Comparison of ENCODE assay signal across 24 mouse cellular contexts in genomic region chr5:118118351-118118750, GRCm38 (mm10). TPM values are rescaled to one million over a fixed set of nuclear protein-coding genes. Genes with fewer than 3 reads are reported as not detected.
A peak's percentile ranks its signal among the peaks of the same experiment; 100 is the strongest.
DNase-seq lines count a peak whose midpoint lies in the region; ATAC-seq and TF ChIP-seq lines count a peak whose summit lies in the region.
"Had no signal": no experiment of that assay in that cellular context is flagged by ENCODE, and none has a peak within 500 bp of the region (broad histone marks: within the 10 kb centered on the region; RNA-seq: fewer than 3 reads in every experiment).

No protein-coding gene starts in this region.

- no peak for ATAC-seq in midbrain, embryonic 12.5 days (ENCODE audit: low FRiP score, low read depth)
- ATAC-seq in midbrain, postnatal 0 days (ENCODE audit: low FRiP score) = no peak
- ATAC-seq in limb, embryonic 13.5 days (ENCODE audit: low FRiP score, low read depth) = no peak
- ATAC-seq in neural tube, embryonic 15.5 days (ENCODE audit: low FRiP score) = no peak
- ATAC-seq in activated CD4-positive, CD25-positive, alpha-beta regulatory T cell, adult 4 months = no peak
- ATAC-seq: intestine, embryonic 16.5 days; liver, embryonic 12.5 days had no signal

- H3K27me3 ChIP-seq in midbrain, embryonic 12.5 days = no peaks in the 10 kb centered on the region
- H3K27me3 ChIP-seq in midbrain, postnatal 0 days (ENCODE audit: insufficient read depth, low read length) = no peaks in the 10 kb centered on the region
- no peaks in the 10 kb centered on the region for H3K27me3 ChIP-seq in limb, embryonic 13.5 days
- no peaks in the 10 kb centered on the region for H3K27me3 ChIP-seq in neural tube, embryonic 15.5 days (replicated peaks)
- H3K27me3 ChIP-seq: heart, embryonic 12.5 days; liver, embryonic 12.5 days had no signal

- peak overlapping the region; percentile 69 for H3K27ac ChIP-seq in midbrain, embryonic 12.5 days (replicated peaks)
- H3K27ac ChIP-seq in midbrain, postnatal 0 days (ENCODE audit: low read depth, low read length) = no peak overlapping the region
- peak overlapping the region; percentile 49; the same call in 1 of the 2 replicates for H3K27ac ChIP-seq in limb, embryonic 13.5 days
- peak overlapping the region; percentile 79 for H3K27ac ChIP-seq in neural tube, embryonic 15.5 days (replicated peaks)
- H3K27ac ChIP-seq: embryonic facial prominence, embryonic 10.5 days; liver, embryonic 12.5 days had no signal

- no peak overlapping the region for H3K4me3 ChIP-seq in midbrain, embryonic 12.5 days
- H3K4me3 ChIP-seq in midbrain, postnatal 0 days (ENCODE audit: low read depth, low read length) = no peak overlapping the region
- no peak overlapping the region for H3K4me3 ChIP-seq in limb, embryonic 13.5 days
- H3K4me3 ChIP-seq in neural tube, embryonic 15.5 days (replicated peaks) = no peak overlapping the region
- H3K4me3 ChIP-seq: embryonic facial prominence, embryonic 10.5 days; heart, embryonic 12.5 days; liver, embryonic 12.5 days; myocyte had no signal

- WGBS in midbrain, embryonic 12.5 days = 85% methylated on average over 3 of the region's 3 CpGs
- WGBS in midbrain, postnatal 0 days = 87% methylated on average over 3 of the region's 3 CpGs
- 69% methylated on average over 3 of the region's 3 CpGs for WGBS in limb, embryonic 13.5 days
- 75% methylated on average over 3 of the region's 3 CpGs for WGBS in neural tube, embryonic 15.5 days

- peak; percentile 24 for DNase-seq in kidney, adult 11 months
- no peak for DNase-seq in kidney, postnatal 25 days
- no peak for DNase-seq in midbrain, postnatal 0 days (ENCODE audit: low spot score)
- no peak for DNase-seq in embryo, embryonic 9.5 days (ENCODE audit: extremely low spot score)
- DNase-seq: adrenal gland, postnatal 14 days; cerebellum, adult 11-12 months; cerebellum, postnatal 36 days; heart, postnatal 36 days; layer of hippocampus, postnatal 36 days; right cerebral cortex, postnatal 25 days; thymus, postnatal 14 days had no signal

- no peak overlapping the region for H3K4me2 ChIP-seq in midbrain, embryonic 12.5 days (replicated peaks)
- H3K4me2 ChIP-seq in midbrain, postnatal 0 days (ENCODE audit: low read depth, low read length, poor library complexity, severe bottlenecking) = no peak overlapping the region
- no peak overlapping the region for H3K4me2 ChIP-seq in limb, embryonic 13.5 days (replicated peaks)
- H3K4me2 ChIP-seq in neural tube, embryonic 15.5 days = peak overlapping the region; percentile 7; the same call in 1 of the 2 replicates
- H3K4me2 ChIP-seq: heart, embryonic 12.5 days; liver, embryonic 12.5 days had no signal

- no peak overlapping the region for H3K9ac ChIP-seq in midbrain, embryonic 12.5 days (replicated peaks)
- no peak overlapping the region for H3K9ac ChIP-seq in midbrain, postnatal 0 days (replicated peaks; ENCODE audit: low read length, poor library complexity, severe bottlenecking)
- no peak overlapping the region for H3K9ac ChIP-seq in limb, embryonic 13.5 days
- H3K9ac ChIP-seq in neural tube, embryonic 15.5 days (replicated peaks) = 0 out of 2 replicates have a peak overlapping the region, but pooled peaks have one; percentile 21
- H3K9ac ChIP-seq: heart, embryonic 12.5 days; liver, embryonic 12.5 days had no signal

- H3K4me1 ChIP-seq in midbrain, embryonic 12.5 days = peaks cover 40% of the 10 kb centered on the region
- H3K4me1 ChIP-seq in midbrain, postnatal 0 days (ENCODE audit: insufficient read depth, low read length) = 0 out of 2 replicates have a peak, but pooled peaks cover 3% of the 10 kb centered on the region
- H3K4me1 ChIP-seq in limb, embryonic 13.5 days = peaks cover 32% of the 10 kb centered on the region
- peaks cover 59% of the 10 kb centered on the region for H3K4me1 ChIP-seq in neural tube, embryonic 15.5 days
- H3K4me1 ChIP-seq: liver, embryonic 12.5 days had no signal

- TF ChIP-seq CTCF in midbrain, postnatal 0 days (IDR thresholded peaks at IDR 0.05) = no peak

- no peaks in the 10 kb centered on the region for H3K9me3 ChIP-seq in midbrain, embryonic 12.5 days
- H3K9me3 ChIP-seq in midbrain, postnatal 0 days (ENCODE audit: low read length) = no peaks in the 10 kb centered on the region
- H3K9me3 ChIP-seq in limb, embryonic 13.5 days = no peaks in the 10 kb centered on the region
- no peaks in the 10 kb centered on the region for H3K9me3 ChIP-seq in neural tube, embryonic 15.5 days (replicated peaks)
- H3K9me3 ChIP-seq: embryonic facial prominence, embryonic 10.5 days; heart, embryonic 12.5 days; liver, embryonic 12.5 days had no signal

- peaks cover 5% of the 10 kb centered on the region; the same call in 1 of the 2 replicates for H3K36me3 ChIP-seq in midbrain, embryonic 12.5 days
- no peaks in the 10 kb centered on the region for H3K36me3 ChIP-seq in midbrain, postnatal 0 days (ENCODE audit: insufficient read depth, low read length)
- H3K36me3 ChIP-seq in limb, embryonic 13.5 days = peaks cover 50% of the 10 kb centered on the region
- no peaks in the 10 kb centered on the region for H3K36me3 ChIP-seq in neural tube, embryonic 15.5 days

RNA-seq across cellular contexts. Expression of gene Fbxw8, which starts 36.9 kb away (rescaled TPM):
- polyA plus RNA-seq in midbrain, embryonic 12.5 days (2016; fragmentation: Nextera tagmentation; extraction: Ambion mirVana) = 41.4 and 47.5 TPM in 2 replicates
- 43.0 and 48.4 TPM in 2 replicates for total RNA-seq in midbrain, postnatal 0 days (2014; rRNA removed)
- 13.6 and 14.4 TPM in 2 replicates for polyA plus RNA-seq in midbrain, postnatal 0 days (2015; fragmentation: Nextera tagmentation; extraction: Ambion mirVana)
- polyA plus RNA-seq in limb, embryonic 13.5 days (2015; fragmentation: Nextera tagmentation; extraction: Ambion mirVana) = 29.0 and 30.1 TPM in 2 replicates
- polyA plus RNA-seq in neural tube, embryonic 15.5 days (2015; fragmentation: Nextera tagmentation; extraction: Ambion mirVana) = 18.0 and 19.4 TPM in 2 replicates
- 1 to 10 TPM; 3.1 to 3.6 TPM for polyA plus RNA-seq in activated CD4-positive, CD25-positive, alpha-beta regulatory T cell, adult 4 months (2017; shearing (Covaris generic))

RNA-seq across cellular contexts. Expression of gene Hrk, which starts 46.1 kb away (rescaled TPM):
- 0.24 and 0.33 TPM in 2 replicates for polyA plus RNA-seq in midbrain, embryonic 12.5 days (2016; fragmentation: Nextera tagmentation; extraction: Ambion mirVana)
- total RNA-seq in midbrain, postnatal 0 days (2014; rRNA removed) = 18.2 and 20.0 TPM in 2 replicates
- 5.7 and 6.6 TPM in 2 replicates for polyA plus RNA-seq in midbrain, postnatal 0 days (2015; fragmentation: Nextera tagmentation; extraction: Ambion mirVana)
- polyA plus RNA-seq in limb, embryonic 13.5 days (2015; fragmentation: Nextera tagmentation; extraction: Ambion mirVana) = 0.10 and 0.17 TPM in 2 replicates
- polyA plus RNA-seq in neural tube, embryonic 15.5 days (2015; fragmentation: Nextera tagmentation; extraction: Ambion mirVana) = 3.0 and 4.0 TPM in 2 replicates
- polyA plus RNA-seq in activated CD4-positive, CD25-positive, alpha-beta regulatory T cell, adult 4 months (2017; shearing (Covaris generic)) = under 1 TPM in 1 of 2 experiments, not detected in 1; 0.08 TPM
- total RNA-seq: gastrocnemius, postnatal 4 days; megakaryocyte progenitor cell, adult 5-6 weeks had no signal
- polyA plus RNA-seq: C2C12; large intestine, adult 2 months had no signal
